Mouse (Mus musculus): ENCODE data around the gene Atg9a.
A peak's percentile ranks its signal among the peaks of the same experiment; 100 is the strongest.
"Not testable (repeated sequence)": the region's sequence is repeated elsewhere in the genome, so short reads cannot be mapped to it uniquely, and the experiment has no call there.

Atg9a gene

GRCm38 (mm10) chr1:75191622-75192402 lies at the start of gene Atg9a, which contains the start of gene Ankzf1:
TSS of gene Atg9a (minus strand) at chr1:75192196.
TSS of gene Ankzf1 (plus strand) at chr1:75192151.
- peak; percentile 98 for ATAC-seq (ENCODE audit: low TSS enrichment)

- ATAC-seq (ENCODE audit: low TSS enrichment) = peak; percentile 18; the same call in 1 of the 2 replicates
Measured at GRCm38 (mm10) chr1:75239591-75239990, 47.6 kb upstream of the Atg9a start.

- peak; percentile 51 for ATAC-seq (ENCODE audit: low TSS enrichment)
Measured at GRCm38 (mm10) chr1:75236117-75237050, 44.4 kb upstream of the Atg9a start, which contains the start of gene Dnajb2. TSS of gene Dnajb2 (plus strand) at chr1:75236406.

GRCm38 (mm10) chr1:75234606-75235005 lies 42.6 kb upstream of the Atg9a start:
- ATAC-seq (ENCODE audit: low TSS enrichment) = peak; percentile 45

GRCm38 (mm10) chr1:75232489-75232888 lies 40.5 kb upstream of the Atg9a start:
- ATAC-seq (ENCODE audit: low TSS enrichment) = not testable (repeated sequence)

- ATAC-seq (ENCODE audit: low TSS enrichment) = no peak
Measured at GRCm38 (mm10) chr1:75231664-75232152, 39.7 kb upstream of the Atg9a start, which contains the start of gene A630095N17Rik. TSS of gene A630095N17Rik (minus strand) at chr1:75232102.

GRCm38 (mm10) chr1:75231224-75231623 lies 39.2 kb upstream of the Atg9a start:
- no peak; the same call in 1 of the 2 replicates for ATAC-seq (ENCODE audit: low TSS enrichment)

- no peak for ATAC-seq (ENCODE audit: low TSS enrichment)
Measured at GRCm38 (mm10) chr1:75230335-75230994, 38.5 kb upstream of the Atg9a start.

GRCm38 (mm10) chr1:75229158-75229557 lies 37.2 kb upstream of the Atg9a start:
- no peak for ATAC-seq (ENCODE audit: low TSS enrichment)

GRCm38 (mm10) chr1:75227653-75228052 lies 35.7 kb upstream of the Atg9a start:
- no peak for ATAC-seq (ENCODE audit: low TSS enrichment)

- no peak for ATAC-seq (ENCODE audit: low TSS enrichment)
Measured at GRCm38 (mm10) chr1:75226138-75226537, 34.1 kb upstream of the Atg9a start.

- ATAC-seq (ENCODE audit: low TSS enrichment) = no peak
Measured at GRCm38 (mm10) chr1:75225473-75225872, 33.5 kb upstream of the Atg9a start.

- ATAC-seq (ENCODE audit: low TSS enrichment) = no peak
Measured at GRCm38 (mm10) chr1:75223532-75223931, 31.5 kb upstream of the Atg9a start.

- no peak for ATAC-seq (ENCODE audit: low TSS enrichment)
Measured at GRCm38 (mm10) chr1:75222926-75223325, 30.9 kb upstream of the Atg9a start.

GRCm38 (mm10) chr1:75221538-75221937 lies 29.5 kb upstream of the Atg9a start:
- ATAC-seq (ENCODE audit: low TSS enrichment) = no peak

- peak; percentile 28 for ATAC-seq (ENCODE audit: low TSS enrichment)
Measured at GRCm38 (mm10) chr1:75219531-75219930, 27.5 kb upstream of the Atg9a start, which contains the start of gene Tuba4a. TSS of gene Tuba4a (minus strand) at chr1:75219865.

- ATAC-seq (ENCODE audit: low TSS enrichment) = peak; percentile 77
Measured at GRCm38 (mm10) chr1:75219078-75219477, 27.1 kb upstream of the Atg9a start.

GRCm38 (mm10) chr1:75218227-75219001 lies 26.4 kb upstream of the Atg9a start:
- peak; percentile 50 for ATAC-seq (ENCODE audit: low TSS enrichment)

GRCm38 (mm10) chr1:75217893-75218226 lies 25.9 kb upstream of the Atg9a start:
- peak; percentile 8; the same call in 1 of the 2 replicates for ATAC-seq (ENCODE audit: low TSS enrichment)

GRCm38 (mm10) chr1:75216797-75217585 lies 25.0 kb upstream of the Atg9a start:
- no peak for ATAC-seq (ENCODE audit: low TSS enrichment)

Data from frontal cortex, adult (tissue).